In genomic region chr4:108008541-108008940, GRCm38 (mm10) we compare ENCODE assay signal across 23 mouse cellular contexts. TPM values are rescaled to one million over a fixed set of nuclear protein-coding genes. Genes with fewer than 3 reads are reported as not detected.
DNase-seq lines count a peak whose midpoint lies in the region; ATAC-seq and TF ChIP-seq lines count a peak whose summit lies in the region.
"Had no signal": no experiment of that assay in that cellular context is flagged by ENCODE, and none has a peak within 500 bp of the region (broad histone marks: within the 10 kb centered on the region; RNA-seq: fewer than 3 reads in every experiment).

No protein-coding gene starts in this region.

- ATAC-seq in forebrain, embryonic 11.5 days (replicated peaks; ENCODE audit: low FRiP score) = no peak
- ATAC-seq: forebrain, embryonic 15.5 days had no signal

- no peak overlapping the region for H3K4me2 ChIP-seq in forebrain, embryonic 11.5 days (ENCODE audit: low read depth, low read length, severe bottlenecking)
- H3K4me2 ChIP-seq: embryonic facial prominence, embryonic 15.5 days; forebrain, embryonic 15.5 days; heart, embryonic 12.5 days; hindbrain, embryonic 15.5 days had no signal

- H3K27me3 ChIP-seq in MEL (ENCODE audit: control insufficient read depth in 1 of 2, insufficient read depth in 2 of 2, low read length in 2 of 2) = no peaks in the 10 kb centered on the region; a peak in 1 of 4 replicates
- H3K27me3 ChIP-seq in forebrain, embryonic 11.5 days (ENCODE audit: control insufficient read depth, insufficient read depth, low read length) = no peaks in the 10 kb centered on the region
- H3K27me3 ChIP-seq: embryonic facial prominence, embryonic 15.5 days; forebrain, embryonic 15.5 days; hindbrain, embryonic 15.5 days had no signal

- H3K4me3 ChIP-seq in MEL (ENCODE audit: control insufficient read depth in 1 of 2, insufficient read depth in 1 of 2, low read depth in 2 of 2, low read length in 2 of 2) = no peak overlapping the region
- no peak overlapping the region for H3K4me3 ChIP-seq in forebrain, embryonic 11.5 days (ENCODE audit: low read depth, low read length)
- H3K4me3 ChIP-seq: embryonic facial prominence, embryonic 15.5 days; erythroblast, embryonic 14.5 days; forebrain, embryonic 10.5 days; forebrain, embryonic 15.5 days; heart, adult 2 months; heart, embryonic 12.5 days; hindbrain, embryonic 15.5 days had no signal

- H3K27ac ChIP-seq in MEL (ENCODE audit: control insufficient read depth, low read depth, low read length) = no peak overlapping the region
- no peak overlapping the region for H3K27ac ChIP-seq in forebrain, embryonic 11.5 days (ENCODE audit: low read depth, low read length)
- H3K27ac ChIP-seq: embryonic facial prominence, embryonic 15.5 days; forebrain, embryonic 10.5 days; forebrain, embryonic 15.5 days; heart, adult 2 months; hindbrain, embryonic 15.5 days had no signal

- no peaks in the 10 kb centered on the region for H3K36me3 ChIP-seq in MEL (ENCODE audit: control insufficient read depth in 1 of 2, insufficient read depth in 2 of 2, low read length in 2 of 2)
- no peaks in the 10 kb centered on the region for H3K36me3 ChIP-seq in forebrain, embryonic 11.5 days (ENCODE audit: control insufficient read depth, insufficient read depth, low read length)
- H3K36me3 ChIP-seq: embryonic facial prominence, embryonic 15.5 days; forebrain, embryonic 10.5 days; forebrain, embryonic 15.5 days; heart, embryonic 12.5 days; hindbrain, embryonic 15.5 days had no signal

- 84% methylated on average over 8 of the region's 8 CpGs for WGBS in forebrain, embryonic 11.5 days

- no peaks in the 10 kb centered on the region for H3K79me2 ChIP-seq in MEL (ENCODE audit: control insufficient read depth, insufficient read depth, low read length, poor library complexity)

- no peak for TF ChIP-seq CTCF in MEL (IDR thresholded peaks at IDR 0.05 in 2 of 3, conservative IDR thresholded peaks at IDR 0.05 in 1 of 3; ENCODE audit: control insufficient read depth in 1 of 3, insufficient read depth in 1 of 3, low read depth in 2 of 3, low read length in 3 of 3, poor library complexity in 1 of 3, severe bottlenecking in 1 of 3)

- no peak overlapping the region for H3K9ac ChIP-seq in MEL (ENCODE audit: control insufficient read depth, low read depth, low read length, poor library complexity, severe bottlenecking)
- no peak overlapping the region for H3K9ac ChIP-seq in forebrain, embryonic 11.5 days (ENCODE audit: low read length)
- H3K9ac ChIP-seq: embryonic facial prominence, embryonic 15.5 days; forebrain, embryonic 15.5 days; heart, embryonic 12.5 days; hindbrain, embryonic 15.5 days had no signal

- DNase-seq in cerebellum, adult 9-10 months = peak; percentile 51
- DNase-seq in cerebellum, postnatal 4 days (ENCODE audit: low spot score in 2 of 2) = no peak
- DNase-seq in MEL (ENCODE audit: low read depth, low spot score) = peak; percentile 21
- peak; percentile 67 for DNase-seq in brain, adult 2 months (ENCODE audit: low read depth, low spot score)
- peak; percentile 18 to 28 for DNase-seq in cerebellum, postnatal 36 days
- DNase-seq in frontal cortex, postnatal 10 days (ENCODE audit: low spot score in 2 of 2) = no peak
- DNase-seq in layer of hippocampus, postnatal 36 days = no peak
- no peak for DNase-seq in forebrain, embryonic 11.5 days (ENCODE audit: low spot score)
- DNase-seq: adrenal gland, adult 8-10 months; adrenal gland, postnatal 36 days; embryo, embryonic 11 days; gastrocnemius, postnatal 10 days; heart, adult 2 months; heart, postnatal 36 days had no signal

- H3K9me3 ChIP-seq in MEL (replicated peaks; ENCODE audit: insufficient read depth, low read length) = no peaks in the 10 kb centered on the region
- H3K9me3 ChIP-seq in forebrain, embryonic 11.5 days (ENCODE audit: control insufficient read depth, low read length) = no peaks in the 10 kb centered on the region
- H3K9me3 ChIP-seq: embryonic facial prominence, embryonic 15.5 days; forebrain, embryonic 10.5 days; forebrain, embryonic 15.5 days; heart, embryonic 12.5 days; hindbrain, embryonic 15.5 days had no signal

- TF ChIP-seq EP300 in MEL (IDR thresholded peaks at IDR 0.05; ENCODE audit: low read depth in 1 of 2, low read length in 2 of 2) = no peak

- no peak for TF ChIP-seq POLR2A in MEL (IDR thresholded peaks at IDR 0.05; ENCODE audit: control insufficient read depth in 1 of 2, insufficient read depth in 1 of 2, low read depth in 1 of 2, low read length in 2 of 2, poor library complexity in 1 of 2)

- TF ChIP-seq RAD21 in MEL (IDR thresholded peaks at IDR 0.05; ENCODE audit: low read depth, low read length) = no peak

- no peaks in the 10 kb centered on the region for H3K4me1 ChIP-seq in MEL (ENCODE audit: control insufficient read depth in 1 of 2, insufficient read depth in 2 of 2, low read length in 2 of 2)
- no peaks in the 10 kb centered on the region for H3K4me1 ChIP-seq in forebrain, embryonic 11.5 days (replicated peaks; ENCODE audit: control insufficient read depth, insufficient read depth, low read length)
- H3K4me1 ChIP-seq: forebrain, embryonic 10.5 days; forebrain, embryonic 15.5 days; heart, embryonic 12.5 days had no signal

TF ChIP-seq in MEL, 35 proteins besides CTCF, POLR2A, EP300 and RAD21:
- no peak for TF ChIP-seq ZC3H11A (IDR thresholded peaks at IDR 0.05; ENCODE audit: low read depth, low read length)

RNA-seq across cellular contexts. Expression of gene Slc1a7, which starts 40.4 kb away (rescaled TPM):
- not detected in 2 replicates for total RNA-seq in MEL (2012; rRNA removed)
- under 1 TPM in 1 of 2 experiments, not detected in 1; 0.68 TPM for polyA plus RNA-seq in MEL (2012; ENCODE audit: insufficient read depth in 1 of 2, insufficient read length in 2 of 2, low read depth in 1 of 2, low replicate concordance in 2 of 2, missing spikeins in 1 of 2)
- under 1 TPM in 1 of 2 experiments, not detected in 1; 0.17 TPM for total RNA-seq in layer of hippocampus, postnatal 36 days (2021)
- not detected in 2 replicates for polyA plus RNA-seq in forebrain, embryonic 11.5 days (2014; fragmentation: Nextera tagmentation; extraction: Ambion mirVana)
- total RNA-seq: common myeloid progenitor, adult 5-6 weeks; gastrocnemius, postnatal 10 days had no signal
- polyA plus RNA-seq: erythroblast, embryonic 14.5 days; heart, embryonic 12.5 days; heart, embryonic 16.5 days; hindbrain, embryonic 11.5 days had no signal

Comparison
In these comparisons a context has a peak if more than half of its experiments do, and no peak if none do; other contexts are left out.
1. DNase-seq: peak in cerebellum, adult 9-10 months (single experiment), MEL (single experiment), brain, adult 2 months (single experiment) and cerebellum, postnatal 36 days (2 of 2); none in cerebellum, postnatal 4 days (0 of 2), frontal cortex, postnatal 10 days (0 of 2), layer of hippocampus, postnatal 36 days (0 of 2) and forebrain, embryonic 11.5 days (single experiment).